Mouse (Mus musculus) forebrain, embryonic 16.5 days (tissue): ENCODE results near the gene Zfp317. TPM values are rescaled to one million over a fixed set of nuclear protein-coding genes. Genes with fewer than 3 reads are reported as not detected.
"Not testable (repeated sequence)": the region's sequence is repeated elsewhere in the genome, so short reads cannot be mapped to it uniquely, and the experiment has no call there.

Experiments used
- ATAC-seq: fragments of 200-750 bp; cut with Nextera tagmentation; 2 replicates; pipeline ENCODE4 v1.8.0; 2017; ENCODE audit warnings: mild to moderate bottlenecking, moderate library complexity
- H3K27ac ChIP-seq: fragments of 300-500 bp; sonication (generic); 2 replicates; pipeline ENCODE4 v1.5.1; 2014; ENCODE audit warnings: low read length, control low read depth
- H3K27me3 ChIP-seq: fragments of 300-500 bp; sonication (generic); replicated peaks from 2 replicates; pipeline ENCODE4 v1.6.1; 2014; ENCODE audit warnings: low read length; ENCODE audit not compliant: control insufficient read depth, insufficient read depth
- H3K36me3 ChIP-seq: fragments of 300-500 bp; sonication (generic); 2 replicates; pipeline ENCODE4 v1.6.1; 2014; ENCODE audit not compliant: control insufficient read depth, insufficient read depth
- H3K4me1 ChIP-seq: fragments of 300-500 bp; sonication (generic); replicated peaks from 2 replicates; pipeline ENCODE4 v1.6.1; 2014; ENCODE audit warnings: low read length; ENCODE audit not compliant: control insufficient read depth, insufficient read depth
- H3K4me2 ChIP-seq: fragments of 300-500 bp; sonication (generic); 2 replicates; pipeline ENCODE4 v1.6.1; 2014; ENCODE audit warnings: mild to moderate bottlenecking, low read length, control low read depth
- H3K4me3 ChIP-seq: fragments of 300-500 bp; sonication (generic); replicated peaks from 2 replicates; pipeline ENCODE4 v1.5.1; 2014; ENCODE audit warnings: mild to moderate bottlenecking, low read length, control low read depth
- H3K9ac ChIP-seq: fragments of 300-500 bp; sonication (generic); replicated peaks from 2 replicates; pipeline ENCODE4 v1.6.1; 2014; ENCODE audit warnings: low read depth, low read length, control low read depth
- H3K9me3 ChIP-seq: fragments of 300-500 bp; sonication (generic); 2 replicates; pipeline ENCODE4 v1.6.1; 2016; ENCODE audit warnings: low read length; ENCODE audit not compliant: control insufficient read depth
- WGBS: fragments of 180-500 bp; shearing (Covaris S2); extraction: QIAGEN DNeasy Blood & Tissue Kit; methylation state at CpG from one replicate; pipeline ENCODE4 v1.1.7; 2014; 5-methylcytosine and 5-hydroxymethylcytosine counted together
- polyA plus RNA-seq: library from polyadenylated mRNA; unstranded; fragments of >200 nt; fragmentation: Nextera tagmentation; extraction: Ambion mirVana; gene quantifications from 2 replicates; pipeline ENCODE4 v1.2.1, GENCODE M21; 2015

The Zfp317 gene
- 51.7 and 56.0 TPM in 2 replicates for polyA plus RNA-seq

DNA sequence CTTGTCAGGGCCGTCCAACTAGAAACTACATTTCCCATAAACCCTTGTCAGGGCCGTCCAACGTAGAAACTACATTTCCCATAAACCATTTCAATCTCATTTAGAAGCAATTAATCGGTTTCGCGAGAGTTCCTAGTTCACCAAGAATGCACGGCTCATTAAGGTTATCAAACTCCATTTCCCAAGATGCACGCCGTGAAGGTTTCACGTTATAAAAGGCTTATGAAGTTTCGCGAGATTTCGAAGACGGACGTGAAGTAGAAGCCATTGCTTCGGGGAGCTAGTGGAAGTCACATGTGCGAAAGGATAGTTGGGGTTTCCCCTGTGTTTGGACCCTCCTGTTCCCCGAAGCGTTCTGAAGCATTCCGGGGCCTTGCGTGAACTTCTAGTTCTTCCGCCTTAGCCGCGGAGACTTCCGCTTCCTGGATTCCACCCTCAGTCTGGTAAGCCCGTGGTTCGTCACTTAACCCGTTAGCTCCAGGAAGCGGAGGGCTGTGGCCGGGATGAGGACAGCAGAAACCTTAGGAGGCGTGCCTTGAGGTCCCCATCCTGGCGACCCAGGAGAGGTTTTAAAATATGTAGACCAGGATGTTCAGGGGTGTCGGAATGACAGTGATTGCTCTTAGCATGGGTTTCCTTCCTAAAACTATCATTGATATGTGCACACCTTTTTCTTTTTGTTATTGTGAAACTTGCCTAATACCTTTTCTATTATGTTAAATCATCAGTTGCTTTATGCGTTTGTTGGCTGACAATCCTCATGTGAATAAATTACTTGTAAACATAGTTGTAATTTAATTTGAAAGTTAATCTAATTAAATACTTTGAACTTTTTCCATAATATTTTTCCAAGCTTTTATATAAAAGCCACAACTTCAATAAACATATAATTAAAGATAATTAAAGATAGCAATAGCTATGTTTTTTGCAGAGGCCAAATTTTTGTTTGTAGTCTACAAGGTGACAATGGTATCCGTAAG is at the start of gene Zfp317:
Zfp317 (plus strand) TSS at position 260 of the 980 bp plus-strand sequence.
- peak within 1 kb of the TSS; percentile 65 for H3K9ac ChIP-seq
- H3K27me3 ChIP-seq: no peaks in the 10 kb centered on the region
- H3K36me3 ChIP-seq: peaks cover 6% of the 10 kb centered on the region; the same call in 1 of the 2 replicates
- peak; percentile 97 for ATAC-seq
- WGBS: 2% methylated on average over 35 of the region's 35 CpGs
- H3K4me2 ChIP-seq: peak within 1 kb of the TSS; percentile 45
- H3K4me1 ChIP-seq: no peaks in the 10 kb centered on the region
- H3K4me3 ChIP-seq: peak within 1 kb of the TSS; percentile 58
- H3K9me3 ChIP-seq: no peaks in the 10 kb centered on the region
- peak within 1 kb of the TSS; percentile 88 for H3K27ac ChIP-seq

DNA sequence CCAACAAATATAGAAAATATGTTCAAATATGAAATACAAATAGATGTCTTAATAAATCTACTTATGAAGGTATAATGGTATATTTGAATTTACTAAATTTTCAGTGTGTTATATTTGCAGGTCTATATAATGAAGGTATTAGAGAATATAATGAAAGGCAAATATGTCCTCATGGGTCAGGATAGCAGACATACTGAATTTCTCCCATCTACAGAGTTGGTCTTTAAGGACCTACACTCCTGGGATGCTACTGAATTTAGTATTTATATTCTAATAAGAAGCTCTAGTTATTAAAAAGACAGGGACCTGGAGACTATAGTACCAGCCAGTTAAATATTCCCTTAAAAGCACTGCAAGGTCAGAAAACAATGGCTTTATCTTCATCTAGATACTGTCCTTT is 39.6 kb upstream of the Zfp317 start, which contains the start of gene Olfr855:
Olfr855 (plus strand) TSS at position 301 of the 400 bp plus-strand sequence.
- H3K9me3 ChIP-seq: no peaks in the 10 kb centered on the region
- no peaks in the 10 kb centered on the region for H3K27me3 ChIP-seq
- no peak within 1 kb of the TSS for H3K9ac ChIP-seq
- no peak within 1 kb of the TSS for H3K4me3 ChIP-seq
- no peak within 1 kb of the TSS for H3K4me2 ChIP-seq
- no peaks in the 10 kb centered on the region for H3K36me3 ChIP-seq
- no peak within 1 kb of the TSS for H3K27ac ChIP-seq
- no peak for ATAC-seq
- H3K4me1 ChIP-seq: no peaks in the 10 kb centered on the region

DNA sequence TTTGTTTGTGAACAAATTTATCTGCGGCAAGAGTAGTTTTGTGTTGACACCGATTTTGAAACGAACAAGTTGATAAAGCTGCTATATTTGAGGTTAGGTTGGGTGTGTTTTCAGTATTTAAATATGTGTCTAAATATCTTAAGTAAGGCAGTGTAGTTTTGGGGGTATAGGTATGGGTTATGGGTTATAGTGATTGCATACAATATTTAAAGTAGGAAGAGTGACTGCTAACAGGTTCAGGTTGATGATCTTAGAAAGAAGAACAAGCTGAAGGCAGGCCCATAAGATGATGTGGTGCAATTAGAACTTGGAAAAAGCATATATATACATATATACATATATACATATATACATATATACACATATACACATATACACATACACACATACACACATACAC is 605 bp upstream of the Zfp317 start:
- H3K4me2 ChIP-seq: no peak overlapping the region
- H3K9ac ChIP-seq: no peak overlapping the region
- H3K9me3 ChIP-seq: no peaks in the 10 kb centered on the region
- H3K27me3 ChIP-seq: no peaks in the 10 kb centered on the region
- peaks cover 4% of the 10 kb centered on the region; the same call in 1 of the 2 replicates for H3K36me3 ChIP-seq
- H3K4me3 ChIP-seq: no peak overlapping the region
- no peaks in the 10 kb centered on the region for H3K4me1 ChIP-seq
- ATAC-seq: peak; percentile 15
- no peak overlapping the region for H3K27ac ChIP-seq
- WGBS: 98% methylated on average over 3 of the region's 3 CpGs

DNA sequence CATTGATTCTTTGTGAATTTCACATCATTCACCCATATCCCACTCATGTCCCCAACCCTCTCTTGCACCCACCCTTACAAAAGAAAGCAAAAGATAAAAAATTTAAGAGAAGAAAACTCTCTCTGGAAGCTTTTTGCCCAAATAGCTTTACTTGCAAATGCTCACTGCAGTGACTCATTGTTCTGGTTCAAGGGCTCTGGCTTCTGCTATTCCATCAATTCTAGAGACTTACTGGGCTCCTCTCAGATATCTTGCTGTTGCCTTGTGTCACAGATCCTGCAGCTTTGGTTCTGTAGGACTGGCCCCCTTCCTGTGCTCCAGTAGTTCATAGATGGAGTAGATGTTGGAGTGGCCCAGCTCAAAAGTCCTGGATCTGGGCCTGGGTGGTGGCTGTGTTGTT is 7.7 kb downstream of the Zfp317 start:
- H3K36me3 ChIP-seq: peaks cover 10% of the 10 kb centered on the region
- no peak overlapping the region for H3K9ac ChIP-seq
- ATAC-seq: no peak
- H3K4me1 ChIP-seq: no peaks in the 10 kb centered on the region
- H3K4me3 ChIP-seq: no peak overlapping the region
- H3K27me3 ChIP-seq: no peaks in the 10 kb centered on the region
- H3K4me2 ChIP-seq: no peak overlapping the region
- H3K9me3 ChIP-seq: no peaks in the 10 kb centered on the region
- no peak overlapping the region for H3K27ac ChIP-seq

DNA sequence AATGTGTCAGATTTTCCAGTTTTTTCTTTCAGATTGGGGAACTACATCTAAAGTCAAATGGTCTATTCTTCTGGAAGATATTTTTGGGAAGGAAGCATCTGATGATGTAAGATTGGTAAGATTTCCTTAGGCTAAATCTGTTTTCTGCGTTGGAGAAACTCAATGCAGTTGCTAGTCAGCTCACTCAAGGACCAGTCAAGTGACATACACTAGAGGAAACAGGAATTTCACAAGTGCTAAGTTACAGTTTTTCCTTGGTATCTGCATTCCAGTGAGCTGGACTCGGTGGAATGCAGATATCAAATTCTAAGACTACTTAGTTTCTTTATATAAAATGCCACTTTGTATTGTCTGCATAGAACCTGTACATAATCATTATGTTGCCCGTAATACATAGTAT is 23.3 kb downstream of the Zfp317 start:
- Histone ChIP-seq H3K27ac (no peak overlapping the region), H3K9me3 (no peaks in the 10 kb centered on the region), H3K4me1 (no peaks in the 10 kb centered on the region), H3K27me3 (no peaks in the 10 kb centered on the region), H3K9ac (no peak overlapping the region), H3K36me3 (peaks cover 62% of the 10 kb centered on the region), H3K4me2 (no peak overlapping the region), H3K4me3 (no peak overlapping the region)
- ATAC-seq: no peak
- WGBS: 94% methylated on average over 3 of the region's 3 CpGs

DNA sequence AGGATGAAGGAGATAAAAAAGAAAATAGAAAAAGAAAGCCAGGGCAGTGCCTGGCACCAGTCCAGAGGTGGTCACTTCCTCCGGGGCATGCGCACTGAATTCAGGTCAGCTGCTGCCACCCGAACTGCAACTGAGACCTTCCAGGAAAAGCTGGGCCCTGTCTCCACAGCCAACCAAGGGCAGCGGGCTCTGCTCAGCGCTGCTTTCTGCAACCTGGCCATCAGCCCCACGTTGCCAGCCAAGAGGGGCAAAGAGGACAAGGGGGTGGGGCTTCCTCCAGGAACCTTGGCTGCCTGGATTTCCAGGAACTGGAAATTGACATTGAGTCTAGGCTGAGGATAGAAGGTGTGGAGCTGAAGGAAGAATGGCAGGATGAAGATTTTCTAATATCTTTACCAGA is 68.4 kb downstream of the Zfp317 start:
- Histone ChIP-seq H3K27me3 (no peaks in the 10 kb centered on the region), H3K4me2 (no peak overlapping the region), H3K9me3 (no peaks in the 10 kb centered on the region; the same call in 1 of the 2 replicates), H3K4me1 (no peaks in the 10 kb centered on the region), H3K27ac (no peak overlapping the region), H3K9ac (no peak overlapping the region), H3K36me3 (no peaks in the 10 kb centered on the region), H3K4me3 (no peak overlapping the region)
- 89% methylated on average over 6 of the region's 6 CpGs for WGBS
- ATAC-seq: no peak

DNA sequence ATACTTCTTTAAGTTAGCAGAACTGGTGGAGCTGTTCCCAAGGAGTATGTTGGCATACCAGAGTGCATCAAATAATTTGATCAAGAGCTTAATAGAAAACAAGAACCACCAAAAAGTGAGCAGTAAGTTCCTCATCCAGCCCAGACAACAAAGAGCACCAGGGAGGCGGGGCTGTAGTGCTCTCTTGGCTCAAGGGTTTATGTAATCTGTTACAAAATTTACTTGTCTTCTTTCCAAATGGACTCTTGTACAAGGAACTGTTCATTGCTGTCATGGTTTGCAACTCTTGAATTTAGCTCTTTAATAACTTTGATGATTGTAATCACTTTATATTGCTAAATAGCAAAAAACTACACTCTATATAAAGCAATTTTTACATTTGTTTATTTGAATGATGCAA is 69.5 kb downstream of the Zfp317 start:
- ATAC-seq: no peak
- no peaks in the 10 kb centered on the region for H3K4me1 ChIP-seq
- H3K4me2 ChIP-seq: no peak overlapping the region
- no peaks in the 10 kb centered on the region for H3K36me3 ChIP-seq
- H3K27ac ChIP-seq: no peak overlapping the region
- H3K27me3 ChIP-seq: no peaks in the 10 kb centered on the region
- no peaks in the 10 kb centered on the region; the same call in 1 of the 2 replicates for H3K9me3 ChIP-seq
- H3K4me3 ChIP-seq: no peak overlapping the region
- 82% methylated on average over 1 of the region's 1 CpGs for WGBS
- H3K9ac ChIP-seq: no peak overlapping the region

DNA sequence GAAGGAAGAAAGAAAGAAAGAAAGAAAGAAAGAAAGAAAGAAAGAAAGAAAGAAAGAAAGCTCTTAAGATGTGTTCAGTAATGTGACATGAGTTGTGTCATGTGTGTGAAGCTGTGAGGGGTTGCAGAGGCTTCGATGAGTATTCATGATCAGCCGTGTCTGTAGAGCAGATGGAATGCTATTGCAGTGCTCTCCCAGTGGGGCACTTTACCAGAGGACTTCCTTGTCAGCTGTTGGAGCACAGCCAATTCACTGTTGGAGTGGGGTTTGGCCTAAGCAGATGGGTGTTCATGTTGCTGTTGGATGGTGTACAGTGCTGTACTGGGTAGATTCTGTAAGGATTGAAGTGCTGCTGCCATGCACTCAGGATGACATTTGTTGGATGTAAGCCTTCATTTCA is 70.5 kb downstream of the Zfp317 start:
- no peak overlapping the region for H3K9ac ChIP-seq
- ATAC-seq: no peak
- no peak overlapping the region for H3K4me2 ChIP-seq
- H3K27me3 ChIP-seq: no peaks in the 10 kb centered on the region
- no peaks in the 10 kb centered on the region for H3K36me3 ChIP-seq
- no peak overlapping the region for H3K27ac ChIP-seq
- H3K9me3 ChIP-seq: no peaks in the 10 kb centered on the region; the same call in 1 of the 2 replicates
- no peaks in the 10 kb centered on the region for H3K4me1 ChIP-seq
- 76% methylated on average over 2 of the region's 2 CpGs for WGBS
- H3K4me3 ChIP-seq: no peak overlapping the region

DNA sequence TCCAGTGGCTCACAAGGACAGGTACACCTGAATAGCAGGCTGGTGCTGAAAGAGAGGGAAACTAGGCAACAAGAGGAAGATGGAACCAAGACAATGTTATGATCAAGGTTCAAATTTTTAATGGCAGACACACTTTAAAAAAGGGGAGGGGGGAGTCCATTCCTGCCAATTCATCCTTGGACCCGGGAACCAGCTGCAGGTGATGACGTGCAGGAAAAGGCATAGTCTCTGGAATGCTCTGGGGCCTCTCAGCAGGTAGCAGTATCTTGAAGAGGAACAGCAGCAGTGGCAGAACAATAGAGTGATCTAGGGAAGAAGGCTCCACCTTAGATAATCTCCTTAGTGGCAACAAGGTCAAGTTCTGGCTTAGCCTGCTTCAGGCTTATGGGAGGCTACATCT is 72.4 kb downstream of the Zfp317 start:
- not testable (repeated sequence) for H3K36me3 ChIP-seq, H3K4me2 ChIP-seq, H3K27ac ChIP-seq, H3K27me3 ChIP-seq, H3K4me3 ChIP-seq, H3K9ac ChIP-seq, H3K9me3 ChIP-seq, H3K4me1 ChIP-seq, ATAC-seq
- WGBS: 44% methylated on average over 2 of the region's 2 CpGs
